10 mouse cellular contexts compared by ENCODE assay signal in genomic region chr6:83410046-83410706, GRCm38 (mm10). TPM values are rescaled to one million over a fixed set of nuclear protein-coding genes. Genes with fewer than 3 reads are reported as not detected.
DNase-seq lines count a peak whose midpoint lies in the region; ATAC-seq and TF ChIP-seq lines count a peak whose summit lies in the region.
"Had no signal": no experiment of that assay in that cellular context is flagged by ENCODE, and none has a peak within 500 bp of the region (broad histone marks: within the 10 kb centered on the region; RNA-seq: fewer than 3 reads in every experiment).

No protein-coding gene starts in this region.

- peak overlapping the region; percentile 54 for H3K27ac ChIP-seq in forebrain, embryonic 13.5 days
- H3K27ac ChIP-seq in forebrain, embryonic 10.5 days, result no peak overlapping the region
- H3K27ac ChIP-seq in liver, embryonic 14.5 days, result no peak overlapping the region
- H3K27ac ChIP-seq in liver, embryonic 12.5 days, result no peak overlapping the region
- peak overlapping the region; percentile 45 for H3K27ac ChIP-seq in lung, embryonic 15.5 days
- H3K27ac ChIP-seq in neural tube, embryonic 15.5 days (replicated peaks), result peak overlapping the region; percentile 60
- H3K27ac ChIP-seq in thymus, adult 2 months (ENCODE audit: control insufficient read depth, insufficient read depth, low read length), result no peak overlapping the region
- H3K27ac ChIP-seq: liver, embryonic 15.5 days had no signal

- peaks cover 48% of the 10 kb centered on the region for H3K4me1 ChIP-seq in forebrain, embryonic 13.5 days
- H3K4me1 ChIP-seq in forebrain, embryonic 10.5 days, result peaks cover 39% of the 10 kb centered on the region
- peaks cover 9 to 35% of the 10 kb centered on the region in 2 experiments; a peak in 3 of 4 replicates for H3K4me1 ChIP-seq in liver, embryonic 14.5 days (replicated peaks; ENCODE audit: control insufficient read depth in 2 of 2, insufficient read depth in 2 of 2, low read length in 1 of 2)
- peaks cover 65% of the 10 kb centered on the region for H3K4me1 ChIP-seq in liver, embryonic 12.5 days
- H3K4me1 ChIP-seq in lung, embryonic 15.5 days, result peaks cover 55% of the 10 kb centered on the region
- peaks cover 64% of the 10 kb centered on the region for H3K4me1 ChIP-seq in neural tube, embryonic 15.5 days
- peaks cover 55% of the 10 kb centered on the region for H3K4me1 ChIP-seq in thymus, adult 2 months (replicated peaks; ENCODE audit: control insufficient read depth, insufficient read depth, low read length)

- 42% methylated on average over 9 of the region's 9 CpGs for WGBS in forebrain, embryonic 13.5 days
- 76% methylated on average over 9 of the region's 9 CpGs for whole genome bisulfite sequencing in forebrain, embryonic 10.5 days
- WGBS in liver, embryonic 14.5 days (ENCODE audit: insufficient replicate concordance), result 36% methylated on average over 9 of the region's 9 CpGs
- 49% methylated on average over 9 of the region's 9 CpGs for WGBS in liver, embryonic 12.5 days (ENCODE audit: insufficient replicate concordance)
- 42% methylated on average over 9 of the region's 9 CpGs for WGBS in lung, embryonic 15.5 days
- WGBS in neural tube, embryonic 15.5 days, result 35% methylated on average over 9 of the region's 9 CpGs
- 69% methylated on average over 9 of the region's 9 CpGs for WGBS in thymus, adult 2 months

- peaks cover 14% of the 10 kb centered on the region for H3K36me3 ChIP-seq in forebrain, embryonic 13.5 days (ENCODE audit: poor library complexity, severe bottlenecking)
- peaks cover 80% of the 10 kb centered on the region for H3K36me3 ChIP-seq in forebrain, embryonic 10.5 days (replicated peaks)
- no peaks in the 10 kb centered on the region; the same call in 1 of the 2 replicates for H3K36me3 ChIP-seq in liver, embryonic 14.5 days (replicated peaks; ENCODE audit: control insufficient read depth, insufficient read depth, low read depth)
- peaks cover 36% of the 10 kb centered on the region for H3K36me3 ChIP-seq in liver, embryonic 12.5 days
- peaks cover 8% of the 10 kb centered on the region for H3K36me3 ChIP-seq in lung, embryonic 15.5 days
- H3K36me3 ChIP-seq in neural tube, embryonic 15.5 days, result no peaks in the 10 kb centered on the region
- no peaks in the 10 kb centered on the region for H3K36me3 ChIP-seq in thymus, adult 2 months (ENCODE audit: control insufficient read depth, insufficient read depth, low read length)

- ATAC-seq in forebrain, embryonic 13.5 days, result peak; percentile 32; the same call in 1 of the 2 replicates
- ATAC-seq in liver, embryonic 14.5 days (ENCODE audit: insufficient read depth), result no peak
- ATAC-seq in liver, embryonic 12.5 days, result no peak
- no peak for ATAC-seq in lung, embryonic 15.5 days (ENCODE audit: borderline replicate concordance, extremely low read depth, low FRiP score, low TSS enrichment)
- ATAC-seq in neural tube, embryonic 15.5 days (ENCODE audit: low FRiP score), result no peak

- H3K27me3 ChIP-seq in forebrain, embryonic 13.5 days, result no peaks in the 10 kb centered on the region
- H3K27me3 ChIP-seq in forebrain, embryonic 10.5 days (ENCODE audit: poor library complexity, severe bottlenecking), result no peaks in the 10 kb centered on the region
- no peaks in the 10 kb centered on the region for H3K27me3 ChIP-seq in liver, embryonic 14.5 days (ENCODE audit: control insufficient read depth, insufficient read depth, low read length)
- no peaks in the 10 kb centered on the region for H3K27me3 ChIP-seq in liver, embryonic 12.5 days (replicated peaks)
- no peaks in the 10 kb centered on the region for H3K27me3 ChIP-seq in lung, embryonic 15.5 days
- no peaks in the 10 kb centered on the region for H3K27me3 ChIP-seq in neural tube, embryonic 15.5 days (replicated peaks)
- no peaks in the 10 kb centered on the region for H3K27me3 ChIP-seq in thymus, adult 2 months (ENCODE audit: control insufficient read depth, insufficient read depth, low read length)
- H3K27me3 ChIP-seq: liver, embryonic 15.5 days had no signal

- no peak for TF ChIP-seq EP300 in liver, embryonic 14.5 days (IDR thresholded peaks at IDR 0.05; ENCODE audit: low read depth)

- no peak overlapping the region for H3K4me3 ChIP-seq in forebrain, embryonic 13.5 days
- no peak overlapping the region for H3K4me3 ChIP-seq in forebrain, embryonic 10.5 days
- H3K4me3 ChIP-seq in liver, embryonic 14.5 days (ENCODE audit: insufficient read depth in 1 of 2, low read depth in 2 of 2, low read length in 2 of 2), result no peak overlapping the region
- H3K4me3 ChIP-seq in liver, embryonic 12.5 days, result no peak overlapping the region
- no peak overlapping the region for H3K4me3 ChIP-seq in lung, embryonic 15.5 days
- H3K4me3 ChIP-seq in neural tube, embryonic 15.5 days (replicated peaks), result no peak overlapping the region
- H3K4me3 ChIP-seq in thymus, adult 2 months (ENCODE audit: control insufficient read depth, insufficient read depth, low read length), result no peak overlapping the region
- H3K4me3 ChIP-seq: liver, embryonic 15.5 days had no signal

- DNase-seq in forebrain, embryonic 10.5 days (ENCODE audit: extremely low spot score, low spot score), result no peak
- no peak for DNase-seq in liver, embryonic 14.5 days (ENCODE audit: low read depth in 3 of 3, low spot score in 3 of 3)
- no peak for DNase-seq in thymus, adult 2 months
- no peak for DNase-seq in cerebellum, adult 8-10 months
- DNase-seq: kidney, adult 18-20 months had no signal

- no peak for TF ChIP-seq POLR2A in thymus, adult 2 months (IDR thresholded peaks at IDR 0.05; ENCODE audit: control insufficient read depth, extremely low read depth, insufficient read depth, low read length, poor library complexity)

- H3K9ac ChIP-seq in forebrain, embryonic 13.5 days, result no peak overlapping the region
- H3K9ac ChIP-seq in liver, embryonic 14.5 days (replicated peaks), result peak overlapping the region; percentile 9; the same call in 1 of the 2 replicates
- H3K9ac ChIP-seq in liver, embryonic 12.5 days, result no peak overlapping the region
- H3K9ac ChIP-seq in lung, embryonic 15.5 days, result no peak overlapping the region
- no peak overlapping the region for H3K9ac ChIP-seq in neural tube, embryonic 15.5 days (replicated peaks)
- H3K9ac ChIP-seq: liver, embryonic 15.5 days had no signal

- no peak for TF ChIP-seq CTCF in liver, embryonic 14.5 days (IDR thresholded peaks at IDR 0.05; ENCODE audit: low read depth)
- no peak for TF ChIP-seq CTCF in thymus, adult 2 months (IDR thresholded peaks at IDR 0.05; ENCODE audit: borderline replicate concordance, control insufficient read depth, extremely low read depth, insufficient read depth, low read length, poor library complexity)

- H3K4me2 ChIP-seq in forebrain, embryonic 13.5 days, result no peak overlapping the region; the same call in 1 of the 2 replicates
- no peak overlapping the region for H3K4me2 ChIP-seq in liver, embryonic 14.5 days (ENCODE audit: low read depth)
- no peak overlapping the region for H3K4me2 ChIP-seq in liver, embryonic 12.5 days
- no peak overlapping the region for H3K4me2 ChIP-seq in lung, embryonic 15.5 days
- H3K4me2 ChIP-seq in neural tube, embryonic 15.5 days, result no peak overlapping the region
- H3K4me2 ChIP-seq: liver, embryonic 15.5 days had no signal

- H3K9me3 ChIP-seq in forebrain, embryonic 13.5 days (replicated peaks), result no peaks in the 10 kb centered on the region
- no peaks in the 10 kb centered on the region for H3K9me3 ChIP-seq in forebrain, embryonic 10.5 days
- H3K9me3 ChIP-seq in liver, embryonic 14.5 days (ENCODE audit: control insufficient read depth, low read length), result no peaks in the 10 kb centered on the region
- H3K9me3 ChIP-seq in liver, embryonic 12.5 days (replicated peaks), result no peaks in the 10 kb centered on the region
- no peaks in the 10 kb centered on the region for H3K9me3 ChIP-seq in lung, embryonic 15.5 days
- H3K9me3 ChIP-seq in neural tube, embryonic 15.5 days (replicated peaks), result no peaks in the 10 kb centered on the region
- H3K9me3 ChIP-seq: liver, embryonic 15.5 days had no signal

RNA-seq across cellular contexts. Expression of gene Tet3, which starts 48.7 kb away (rescaled TPM):
- 65.3 and 79.4 TPM in 2 replicates for polyA plus RNA-seq in forebrain, embryonic 13.5 days (2015; fragmentation: Nextera tagmentation; extraction: Ambion mirVana)
- 37.3 and 38.3 TPM in 2 replicates for polyA plus RNA-seq in forebrain, embryonic 10.5 days (2016; fragmentation: Nextera tagmentation; extraction: Ambion mirVana)
- polyA plus RNA-seq in liver, embryonic 14.5 days (2012; rRNA removed), result 3.0 and 3.1 TPM in 2 replicates
- polyA plus RNA-seq in liver, embryonic 14.5 days (2014; fragmentation: Nextera tagmentation; extraction: Ambion mirVana), result 7.7 and 8.3 TPM in 2 replicates
- polyA plus RNA-seq in liver, embryonic 12.5 days (2016; fragmentation: Nextera tagmentation; extraction: Ambion mirVana), result 12.1 and 14.8 TPM in 2 replicates
- 36.1 and 37.1 TPM in 2 replicates for polyA plus RNA-seq in lung, embryonic 15.5 days (2015; fragmentation: Nextera tagmentation; extraction: Ambion mirVana)
- polyA plus RNA-seq in neural tube, embryonic 15.5 days (2015; fragmentation: Nextera tagmentation; extraction: Ambion mirVana), result 57.9 and 58.9 TPM in 2 replicates
- polyA plus RNA-seq in thymus, adult 2 months (2012; rRNA removed), result 32.6 and 43.3 TPM in 2 replicates

Comparison
In these comparisons a context has a peak if more than half of its experiments do, and no peak if none do; other contexts are left out.
1. H3K27ac ChIP-seq: peak in forebrain, embryonic 13.5 days (single experiment), lung, embryonic 15.5 days (single experiment) and neural tube, embryonic 15.5 days (single experiment); none in forebrain, embryonic 10.5 days (single experiment), liver, embryonic 14.5 days (single experiment), liver, embryonic 12.5 days (single experiment) and thymus, adult 2 months (single experiment).